ENCODE assay signal across 8 mouse cellular contexts in the genomic region with DNA sequence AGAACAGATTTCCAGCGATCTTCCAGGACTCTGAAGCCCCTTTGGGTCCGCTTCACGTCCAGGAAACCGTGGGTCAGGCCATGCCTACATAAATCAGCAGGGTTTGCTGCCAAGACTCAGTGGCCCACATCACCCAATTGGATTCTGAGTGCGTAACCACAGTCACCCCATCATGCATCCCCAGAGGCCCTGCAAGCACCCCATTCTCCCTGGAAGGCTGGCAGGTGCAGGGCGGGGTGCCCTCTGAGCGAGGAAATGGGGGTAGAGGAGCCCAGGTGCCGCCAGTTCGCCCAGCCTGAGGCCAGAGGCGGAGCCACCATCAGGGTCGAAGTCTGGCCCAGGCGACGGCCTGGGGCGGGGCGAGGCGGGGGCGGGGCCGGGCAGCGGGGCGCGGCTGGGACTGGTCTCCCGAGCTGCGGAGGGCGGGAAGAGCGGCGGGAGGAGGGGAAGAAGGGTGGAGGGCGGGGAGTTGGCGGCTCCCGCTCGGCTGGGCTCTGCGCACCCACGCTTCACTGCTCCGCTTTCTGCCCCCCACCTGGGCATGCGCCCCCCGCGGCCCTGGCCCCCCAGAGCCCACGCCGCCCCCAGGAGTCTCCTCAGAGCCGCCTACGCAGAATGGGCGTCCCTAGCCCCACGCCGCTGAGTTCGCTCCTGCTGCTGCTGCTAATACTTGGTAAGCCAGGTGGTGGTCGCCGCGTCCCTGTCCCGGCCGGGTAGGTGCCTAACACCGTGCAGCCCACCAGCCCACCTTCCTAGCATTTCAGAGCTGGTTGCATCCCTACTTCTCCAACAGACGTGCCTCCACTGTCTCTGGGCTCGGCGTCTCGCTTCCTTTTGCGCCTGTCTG. TPM values are rescaled to one million over a fixed set of nuclear protein-coding genes. Genes with fewer than 3 reads are reported as not detected.
A peak's percentile ranks its signal among the peaks of the same experiment; 100 is the strongest.
DNase-seq lines count a peak whose midpoint lies in the region; ATAC-seq lines count a peak whose summit lies in the region.

No protein-coding gene starts in this region.

- peak; percentile 82 for DNase-seq in T-cell, adult 2 months (ENCODE audit: low spot score)
- peak; percentile 91 for DNase-seq in cerebellum, adult 9-10 months
- peak; percentile 70 for DNase-seq in forelimb bud, embryonic 11.5 days (ENCODE audit: low read depth, low spot score)
- peak; percentile 61 to 93 for DNase-seq in left cerebral cortex, postnatal 10 days (ENCODE audit: extremely low spot score in 1 of 2, low spot score in 2 of 2)
- peak; percentile 78 for DNase-seq in right cerebral cortex, postnatal 14 days
- peak; percentile 79 for DNase-seq in urinary bladder, postnatal 25 days (ENCODE audit: low spot score)

- under 1% methylated on average over 49 of the region's 55 CpGs for WGBS in hindbrain, embryonic 12.5 days

- H3K36me3 ChIP-seq in hindbrain, embryonic 12.5 days, result peaks cover 5% of the 10 kb centered on the region

- peak overlapping the region; percentile 79 for H3K4me3 ChIP-seq in hindbrain, embryonic 12.5 days

- ATAC-seq in hindbrain, embryonic 12.5 days (ENCODE audit: low FRiP score), result peak; percentile 68
- ATAC-seq in megakaryocyte progenitor cell, adult 5-6 weeks (replicated peaks; ENCODE audit: poor library complexity), result peak; percentile 42

- no peaks in the 10 kb centered on the region for H3K9me3 ChIP-seq in hindbrain, embryonic 12.5 days (replicated peaks)

- intact Hi-C loops in left cerebral cortex, postnatal 10 days (cut with DNase I), result loop anchor here (1.0 to 5.0 kb wide), 5 partner anchors 105 to 265 kb away; partner anchors contain the start of genes Dcaf8 and Pea15a

- H3K27ac ChIP-seq in hindbrain, embryonic 12.5 days, result peak overlapping the region; percentile 88

- H3K9ac ChIP-seq in hindbrain, embryonic 12.5 days, result peak overlapping the region; percentile 83

- H3K27me3 ChIP-seq in hindbrain, embryonic 12.5 days, result no peaks in the 10 kb centered on the region

- H3K4me2 ChIP-seq in hindbrain, embryonic 12.5 days (replicated peaks), result peak overlapping the region; percentile 83

- H3K4me1 ChIP-seq in hindbrain, embryonic 12.5 days, result peaks cover 76% of the 10 kb centered on the region

RNA-seq across cellular contexts. Expression of gene Atp1a2, which starts 14.3 kb away (rescaled TPM):
- polyA plus RNA-seq in hindbrain, embryonic 12.5 days (2016; fragmentation: Nextera tagmentation; extraction: Ambion mirVana), result 13.7 and 16.1 TPM in 2 replicates
- 100 to 1,000 TPM; 393 to 413 TPM for total RNA-seq in left cerebral cortex, postnatal 10 days (2021)
- not detected in 2 replicates for total RNA-seq in megakaryocyte progenitor cell, adult 5-6 weeks (2015)
- total RNA-seq in megakaryocyte progenitor cell, adult 5-6 weeks (2017), result not detected in 2 replicates

RNA-seq across cellular contexts. Expression of gene Kcnj9, which starts 17.0 kb away (rescaled TPM):
- polyA plus RNA-seq in hindbrain, embryonic 12.5 days (2016; fragmentation: Nextera tagmentation; extraction: Ambion mirVana), result 1.2 and 2.0 TPM in 2 replicates
- 10 to 100 TPM; 77.8 to 84.5 TPM for total RNA-seq in left cerebral cortex, postnatal 10 days (2021)
- total RNA-seq in megakaryocyte progenitor cell, adult 5-6 weeks (2015), result not detected in 2 replicates
- total RNA-seq in megakaryocyte progenitor cell, adult 5-6 weeks (2017), result not detected in 2 replicates

RNA-seq across cellular contexts. Expression of gene Kcnj10, which starts 28.9 kb away (rescaled TPM):
- 0.53 and 0.83 TPM in 2 replicates for polyA plus RNA-seq in hindbrain, embryonic 12.5 days (2016; fragmentation: Nextera tagmentation; extraction: Ambion mirVana)
- total RNA-seq in left cerebral cortex, postnatal 10 days (2021), result 10 to 100 TPM; 68.5 to 69.3 TPM
- 0.20 and 0.24 TPM in 2 replicates for total RNA-seq in megakaryocyte progenitor cell, adult 5-6 weeks (2015)
- total RNA-seq in megakaryocyte progenitor cell, adult 5-6 weeks (2017), result 0.04 and 0.14 TPM in 2 replicates

RNA-seq across cellular contexts. Expression of gene Igsf8, which starts 50.7 kb away (rescaled TPM):
- polyA plus RNA-seq in hindbrain, embryonic 12.5 days (2016; fragmentation: Nextera tagmentation; extraction: Ambion mirVana), result 147 and 159 TPM in 2 replicates
- 100 to 1,000 TPM; 216 to 226 TPM for total RNA-seq in left cerebral cortex, postnatal 10 days (2021)
- 28.8 and 29.7 TPM in 2 replicates for total RNA-seq in megakaryocyte progenitor cell, adult 5-6 weeks (2015)
- 25.5 and 30.6 TPM in 2 replicates for total RNA-seq in megakaryocyte progenitor cell, adult 5-6 weeks (2017)

RNA-seq across cellular contexts. Expression of gene Atp1a4, which starts 53.9 kb away (rescaled TPM):
- not detected in 2 replicates for polyA plus RNA-seq in hindbrain, embryonic 12.5 days (2016; fragmentation: Nextera tagmentation; extraction: Ambion mirVana)
- total RNA-seq in left cerebral cortex, postnatal 10 days (2021), result not detected
- not detected in 2 replicates for total RNA-seq in megakaryocyte progenitor cell, adult 5-6 weeks (2015)
- not detected in 2 replicates for total RNA-seq in megakaryocyte progenitor cell, adult 5-6 weeks (2017)

Comparison
In these comparisons a context has a peak if more than half of its experiments do, and no peak if none do; other contexts are left out.
1. Peak in every context shown above with its lines: DNase-seq, ATAC-seq, H3K4me3 ChIP-seq and H3K27ac ChIP-seq.
2. RNA of gene Atp1a2, which starts 14.3 kb away (total RNA-seq): 393 to 413 TPM in left cerebral cortex, postnatal 10 days; not detected in megakaryocyte progenitor cell, adult 5-6 weeks; every median in the first group is over 100 times any median in the second.
3. RNA of gene Kcnj9, which starts 17.0 kb away (total RNA-seq): 77.8 to 84.5 TPM in left cerebral cortex, postnatal 10 days; not detected in megakaryocyte progenitor cell, adult 5-6 weeks; every median in the first group is over 10 times any median in the second.
4. RNA of gene Kcnj10, which starts 28.9 kb away (total RNA-seq): 68.5 to 69.3 TPM in left cerebral cortex, postnatal 10 days; 0.04 to 0.24 TPM in megakaryocyte progenitor cell, adult 5-6 weeks; every median in the first group is over 10 times any median in the second.